Mouse (Mus musculus): ENCODE results near the gene Slc38a9. TPM values are rescaled to one million over a fixed set of nuclear protein-coding genes. Genes with fewer than 3 reads are reported as not detected.
A peak's percentile ranks its signal among the peaks of the same experiment; 100 is the strongest.

Gene Slc38a9
- not detected in 2 replicates for polyA plus RNA-seq (2012; ENCODE audit: insufficient read depth, insufficient read length, low replicate concordance, missing spikeins)

- Histone ChIP-seq H3K4me1 (ENCODE audit: control insufficient read depth, insufficient read depth, low read length) (no peaks in the 10 kb centered on the region), H3K27ac (ENCODE audit: insufficient read depth, low read depth, low read length) (peak within 1 kb of the TSS; percentile 52), H3K4me3 (ENCODE audit: insufficient read depth, low read depth, low read length) (peak within 1 kb of the TSS; percentile 84)
- TF ChIP-seq POLR2A (IDR thresholded peaks at IDR 0.05; ENCODE audit: insufficient read depth, low read depth, low read length) (peak; percentile 62), CTCF (IDR thresholded peaks at IDR 0.05; ENCODE audit: insufficient read depth, low read depth, low read length) (no peak)
- WGBS = under 1% methylated on average over 33 of the region's 33 CpGs
Measured at GRCm38 (mm10) chr13:112660574-112661381, at the start of gene Slc38a9. Gene Slc38a9, plus strand, starts transcription at chr13:112660751.

GRCm38 (mm10) chr13:112621592-112621991 is 39.0 kb upstream of the Slc38a9 start:
- Histone ChIP-seq H3K4me1 (ENCODE audit: control insufficient read depth, insufficient read depth, low read length) (no peaks in the 10 kb centered on the region), H3K4me3 (ENCODE audit: insufficient read depth, low read depth, low read length) (no peak overlapping the region), H3K27ac (ENCODE audit: insufficient read depth, low read depth, low read length) (no peak overlapping the region)
- TF ChIP-seq CTCF (IDR thresholded peaks at IDR 0.05; ENCODE audit: insufficient read depth, low read depth, low read length) = no peak
- no peak for TF ChIP-seq POLR2A (IDR thresholded peaks at IDR 0.05; ENCODE audit: insufficient read depth, low read depth, low read length)
- WGBS = 60% methylated on average over 3 of the region's 3 CpGs

- H3K4me3 ChIP-seq (ENCODE audit: insufficient read depth, low read depth, low read length) = no peak overlapping the region
- no peak overlapping the region for H3K27ac ChIP-seq (ENCODE audit: insufficient read depth, low read depth, low read length)
- 61% methylated on average over 7 of the region's 7 CpGs for WGBS
- TF ChIP-seq CTCF (IDR thresholded peaks at IDR 0.05; ENCODE audit: insufficient read depth, low read depth, low read length) = no peak
- no peak for TF ChIP-seq POLR2A (IDR thresholded peaks at IDR 0.05; ENCODE audit: insufficient read depth, low read depth, low read length)
- no peaks in the 10 kb centered on the region for H3K4me1 ChIP-seq (ENCODE audit: control insufficient read depth, insufficient read depth, low read length)
Measured at GRCm38 (mm10) chr13:112623656-112624055, 36.9 kb upstream of the Slc38a9 start.

- TF ChIP-seq CTCF (IDR thresholded peaks at IDR 0.05; ENCODE audit: insufficient read depth, low read depth, low read length) (no peak), POLR2A (IDR thresholded peaks at IDR 0.05; ENCODE audit: insufficient read depth, low read depth, low read length) (no peak)
- WGBS = 84% methylated on average over 3 of the region's 3 CpGs
- Histone ChIP-seq H3K4me1 (ENCODE audit: control insufficient read depth, insufficient read depth, low read length) (no peaks in the 10 kb centered on the region), H3K27ac (ENCODE audit: insufficient read depth, low read depth, low read length) (no peak overlapping the region), H3K4me3 (ENCODE audit: insufficient read depth, low read depth, low read length) (no peak overlapping the region)
Measured at GRCm38 (mm10) chr13:112624622-112625021, 35.9 kb upstream of the Slc38a9 start.

- H3K27ac ChIP-seq (ENCODE audit: insufficient read depth, low read depth, low read length) = no peak overlapping the region
- H3K4me1 ChIP-seq (ENCODE audit: control insufficient read depth, insufficient read depth, low read length) = no peaks in the 10 kb centered on the region
- H3K4me3 ChIP-seq (ENCODE audit: insufficient read depth, low read depth, low read length) = no peak overlapping the region
- no peak for TF ChIP-seq CTCF (IDR thresholded peaks at IDR 0.05; ENCODE audit: insufficient read depth, low read depth, low read length)
- TF ChIP-seq POLR2A (IDR thresholded peaks at IDR 0.05; ENCODE audit: insufficient read depth, low read depth, low read length) = no peak
Measured at GRCm38 (mm10) chr13:112625566-112625965, 35.0 kb upstream of the Slc38a9 start.

GRCm38 (mm10) chr13:112635174-112635837 is 25.2 kb upstream of the Slc38a9 start:
- no peak overlapping the region for H3K4me3 ChIP-seq (ENCODE audit: insufficient read depth, low read depth, low read length)
- TF ChIP-seq POLR2A (IDR thresholded peaks at IDR 0.05; ENCODE audit: insufficient read depth, low read depth, low read length) (no peak), CTCF (IDR thresholded peaks at IDR 0.05; ENCODE audit: insufficient read depth, low read depth, low read length) (no peak)
- 78% methylated on average over 7 of the region's 7 CpGs for WGBS
- no peak overlapping the region for H3K27ac ChIP-seq (ENCODE audit: insufficient read depth, low read depth, low read length)
- no peaks in the 10 kb centered on the region for H3K4me1 ChIP-seq (ENCODE audit: control insufficient read depth, insufficient read depth, low read length)

- WGBS = 61% methylated on average over 3 of the region's 3 CpGs
- TF ChIP-seq CTCF (IDR thresholded peaks at IDR 0.05; ENCODE audit: insufficient read depth, low read depth, low read length) (no peak), POLR2A (IDR thresholded peaks at IDR 0.05; ENCODE audit: insufficient read depth, low read depth, low read length) (no peak)
- Histone ChIP-seq H3K27ac (ENCODE audit: insufficient read depth, low read depth, low read length) (no peak overlapping the region), H3K4me1 (ENCODE audit: control insufficient read depth, insufficient read depth, low read length) (no peaks in the 10 kb centered on the region), H3K4me3 (ENCODE audit: insufficient read depth, low read depth, low read length) (no peak overlapping the region)
Measured at GRCm38 (mm10) chr13:112636498-112636897, 24.1 kb upstream of the Slc38a9 start.

GRCm38 (mm10) chr13:112639111-112639510 is 21.4 kb upstream of the Slc38a9 start:
- Histone ChIP-seq H3K4me3 (ENCODE audit: insufficient read depth, low read depth, low read length) (no peak overlapping the region), H3K4me1 (ENCODE audit: control insufficient read depth, insufficient read depth, low read length) (no peaks in the 10 kb centered on the region), H3K27ac (ENCODE audit: insufficient read depth, low read depth, low read length) (no peak overlapping the region)
- 69% methylated on average over 4 of the region's 4 CpGs for WGBS
- TF ChIP-seq CTCF (IDR thresholded peaks at IDR 0.05; ENCODE audit: insufficient read depth, low read depth, low read length) = no peak
- TF ChIP-seq POLR2A (IDR thresholded peaks at IDR 0.05; ENCODE audit: insufficient read depth, low read depth, low read length) = no peak

- Histone ChIP-seq H3K4me3 (ENCODE audit: insufficient read depth, low read depth, low read length) (no peak overlapping the region), H3K27ac (ENCODE audit: insufficient read depth, low read depth, low read length) (no peak overlapping the region), H3K4me1 (ENCODE audit: control insufficient read depth, insufficient read depth, low read length) (no peaks in the 10 kb centered on the region)
- TF ChIP-seq CTCF (IDR thresholded peaks at IDR 0.05; ENCODE audit: insufficient read depth, low read depth, low read length) (no peak), POLR2A (IDR thresholded peaks at IDR 0.05; ENCODE audit: insufficient read depth, low read depth, low read length) (no peak)
- WGBS = 81% methylated on average over 3 of the region's 3 CpGs
Measured at GRCm38 (mm10) chr13:112642897-112643296, 17.7 kb upstream of the Slc38a9 start.

All from olfactory bulb, adult 2 months (tissue).